ENCODE assay signal across 12 mouse cellular contexts in the genomic region with DNA sequence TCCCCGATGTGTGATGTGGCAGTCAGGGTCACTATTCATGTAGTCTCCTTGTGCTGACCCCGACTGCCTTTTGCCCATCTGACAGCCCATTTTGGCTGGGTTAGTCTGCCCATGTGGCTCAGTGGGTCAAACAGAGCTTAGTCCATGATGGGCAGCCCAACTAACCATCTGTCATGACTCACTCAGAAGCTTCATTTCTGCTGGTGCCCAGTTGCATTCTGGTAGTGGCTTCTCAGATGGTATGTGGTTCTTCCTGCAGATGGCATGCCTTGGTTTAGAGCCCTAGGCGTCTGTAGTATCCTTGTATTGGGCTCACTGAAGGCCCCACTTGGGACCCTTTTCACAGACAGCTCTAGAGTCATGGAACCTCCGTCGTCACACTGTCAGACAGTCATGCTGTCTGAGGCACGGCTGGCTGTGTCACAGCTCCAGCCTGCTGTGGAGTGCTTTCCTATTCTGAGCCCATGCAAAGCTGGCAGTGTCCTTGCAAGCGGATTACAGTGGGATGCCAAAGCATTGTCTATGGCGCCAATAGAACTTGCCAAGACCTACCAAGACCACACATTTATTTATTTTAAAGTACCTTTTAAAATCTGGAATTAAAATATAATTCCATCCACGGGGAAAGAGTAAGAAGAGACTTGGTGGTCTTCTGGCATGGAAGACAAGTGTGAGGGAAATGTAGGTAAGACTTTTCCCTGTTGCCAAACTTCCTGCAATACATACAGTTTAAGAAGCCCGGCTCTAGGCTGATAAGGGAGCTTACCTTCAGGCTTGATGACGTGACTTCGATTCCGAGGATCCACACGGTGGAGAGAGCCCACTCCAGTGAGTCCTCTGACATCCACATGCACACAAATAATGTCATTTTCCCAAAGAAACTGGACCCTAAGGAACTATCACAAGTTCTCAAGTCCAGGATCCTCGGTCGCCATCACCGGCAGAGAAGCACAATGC.
"Had no signal": no experiment of that assay in that cellular context is flagged by ENCODE, and none has a peak within 500 bp of the region (broad histone marks: within the 10 kb centered on the region; RNA-seq: fewer than 3 reads in every experiment).

No protein-coding gene starts in this region.

- ATAC-seq: liver, postnatal 0 days; lung, postnatal 0 days; midbrain, embryonic 13.5 days; midbrain, embryonic 16.5 days had no signal

- DNase-seq: kidney, adult 9 months; kidney, postnatal 14 days; kidney, postnatal 4 days; left cerebral cortex, postnatal 4 days; liver, postnatal 0 days; lung, embryonic 14.5 days; right cerebral cortex, postnatal 25 days; thymus, adult 18-20 months; thymus, postnatal 36 days had no signal
